Mouse (Mus musculus): ENCODE measurements around the gene Alg2.

Alg2 gene

DNA sequence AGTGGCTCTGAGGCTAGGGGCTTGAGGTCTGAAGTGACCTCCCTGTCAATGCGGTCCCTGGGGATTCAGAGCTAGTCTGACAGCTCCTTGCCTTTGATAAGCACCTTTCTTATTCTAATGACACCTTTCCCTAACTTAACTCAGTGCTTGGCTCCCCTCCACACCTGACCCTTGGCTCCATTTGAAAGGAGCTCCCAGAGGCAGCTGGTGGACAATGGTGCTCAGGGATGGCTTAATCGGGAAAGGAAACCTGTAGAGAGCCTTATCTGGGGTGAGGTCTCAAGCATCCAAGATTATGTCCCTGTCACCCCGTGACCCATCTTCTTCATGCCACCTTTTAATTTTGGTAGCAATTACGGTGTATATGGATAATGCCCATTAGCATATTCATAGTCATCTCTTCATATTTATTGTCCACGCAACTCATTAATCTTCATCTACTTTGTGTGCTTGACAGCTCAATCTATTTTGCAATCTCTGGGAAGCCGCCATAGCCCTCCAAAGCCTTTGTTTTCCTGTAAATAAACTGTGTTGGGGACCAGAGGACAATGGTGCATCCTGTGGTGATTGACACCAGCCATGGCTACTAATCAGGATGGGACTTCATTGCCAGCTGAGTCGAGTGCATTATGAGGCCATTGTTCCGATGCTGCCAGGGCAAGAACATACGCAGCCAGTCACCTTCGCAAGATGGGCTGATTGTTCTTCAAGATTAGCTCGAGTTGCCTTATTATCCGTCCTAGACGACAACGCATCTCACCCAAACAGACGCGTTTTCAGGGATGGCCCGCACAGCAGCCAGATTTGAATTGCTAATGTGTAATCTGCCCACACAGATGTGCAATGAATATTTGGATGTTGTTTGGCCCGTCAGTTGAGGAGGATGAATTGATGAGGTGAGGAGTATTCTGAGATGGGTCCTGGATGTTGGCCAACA lies 24.3 kb downstream of the Alg2 start:
- no peak for DNase-seq (ENCODE audit: low read depth)

- no peak for DNase-seq (ENCODE audit: low read depth)
Observed at GRCm38 (mm10) chr4:47449116-47449515, 25.0 kb downstream of the Alg2 start.

- no peak for DNase-seq (ENCODE audit: low read depth)
Observed at GRCm38 (mm10) chr4:47448526-47448925, 25.6 kb downstream of the Alg2 start.

DNA sequence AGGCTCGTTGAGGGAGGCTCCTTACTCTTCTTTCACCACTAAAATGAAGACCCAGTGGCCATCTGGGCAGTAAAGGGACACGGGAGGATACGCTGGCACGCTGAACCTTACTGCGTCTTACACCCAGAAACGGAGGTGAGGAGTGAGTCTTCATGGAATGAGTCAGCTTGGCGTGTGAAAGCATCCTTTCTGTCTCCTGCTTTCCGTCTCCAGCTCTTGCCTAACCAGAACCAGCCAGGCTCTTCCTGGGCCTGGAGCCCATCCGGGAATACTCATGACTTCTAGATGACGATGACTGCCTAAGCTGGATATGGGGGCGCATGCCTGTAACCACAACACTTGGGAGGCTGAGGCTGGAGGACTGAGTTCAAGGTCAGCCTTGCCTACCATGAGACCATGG lies 33.2 kb downstream of the Alg2 start:
- DNase-seq (ENCODE audit: low read depth) = no peak

DNA sequence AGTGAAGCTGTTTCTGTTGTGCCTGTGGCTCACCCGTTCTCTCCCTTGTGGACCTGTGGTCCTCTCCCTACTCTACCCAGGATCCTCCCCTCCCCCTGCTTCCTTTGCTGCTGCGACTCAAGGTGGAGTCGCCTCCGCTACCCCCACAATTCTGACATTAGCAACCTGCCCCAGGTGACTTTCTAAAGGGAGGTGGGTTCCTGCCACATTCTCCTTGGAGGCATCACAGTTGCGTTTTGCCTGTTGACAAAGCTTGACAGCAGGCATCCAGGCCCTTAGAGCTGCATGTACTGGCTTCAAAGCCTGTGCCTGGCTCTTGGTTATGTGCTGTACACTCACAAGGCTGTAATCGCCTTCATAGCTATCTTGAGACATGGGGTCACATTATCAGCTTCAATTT lies 35.2 kb downstream of the Alg2 start:
- no peak for DNase-seq (ENCODE audit: low read depth)

DNA sequence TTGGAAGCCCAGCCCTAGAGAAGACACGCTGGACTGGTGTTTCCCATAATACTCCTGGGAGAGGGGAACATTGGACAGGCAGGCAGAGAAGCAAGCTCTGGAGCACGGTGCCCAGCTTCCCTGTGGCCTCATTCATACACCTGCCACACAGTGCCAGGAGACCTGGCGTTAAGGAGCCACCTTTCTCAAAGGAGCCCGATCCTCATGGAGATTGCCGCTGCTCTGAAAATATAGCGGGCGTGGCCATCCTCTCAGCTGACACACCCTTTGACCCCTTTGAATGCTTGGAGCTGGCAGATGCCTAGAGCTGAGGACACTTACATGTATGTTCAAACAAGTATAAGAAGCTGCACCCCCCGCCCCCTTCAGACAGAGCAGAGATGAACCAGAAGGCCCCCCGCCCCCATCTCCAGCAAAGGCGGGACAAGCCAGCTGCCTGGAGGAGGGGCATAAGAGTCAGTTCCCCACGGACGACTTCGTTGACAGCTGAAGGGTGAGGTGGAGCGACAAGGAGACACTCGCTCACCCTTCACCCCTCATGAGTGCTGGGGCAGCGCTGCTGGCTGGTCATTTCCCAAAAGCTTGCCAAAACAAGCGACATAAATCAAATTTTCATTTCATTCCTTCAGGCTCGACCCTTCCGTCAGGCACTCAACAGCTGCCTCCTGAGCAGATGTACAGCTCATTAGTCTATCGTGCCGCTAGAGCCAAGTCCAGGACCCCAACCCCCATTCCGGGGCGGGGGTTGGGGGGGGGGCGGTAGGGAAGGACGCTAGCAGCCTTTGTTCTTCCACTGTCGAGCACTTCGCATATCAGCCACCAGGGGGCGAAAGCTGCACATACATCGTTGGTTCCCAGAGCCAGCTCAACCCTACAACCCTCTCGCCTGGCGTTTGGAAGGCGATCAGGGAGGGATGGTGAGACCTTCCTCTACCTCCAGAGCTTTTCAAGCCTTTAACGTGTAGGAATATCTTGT lies 36.5 kb downstream of the Alg2 start:
- DNase-seq (ENCODE audit: low read depth) = peak; percentile 49

DNA sequence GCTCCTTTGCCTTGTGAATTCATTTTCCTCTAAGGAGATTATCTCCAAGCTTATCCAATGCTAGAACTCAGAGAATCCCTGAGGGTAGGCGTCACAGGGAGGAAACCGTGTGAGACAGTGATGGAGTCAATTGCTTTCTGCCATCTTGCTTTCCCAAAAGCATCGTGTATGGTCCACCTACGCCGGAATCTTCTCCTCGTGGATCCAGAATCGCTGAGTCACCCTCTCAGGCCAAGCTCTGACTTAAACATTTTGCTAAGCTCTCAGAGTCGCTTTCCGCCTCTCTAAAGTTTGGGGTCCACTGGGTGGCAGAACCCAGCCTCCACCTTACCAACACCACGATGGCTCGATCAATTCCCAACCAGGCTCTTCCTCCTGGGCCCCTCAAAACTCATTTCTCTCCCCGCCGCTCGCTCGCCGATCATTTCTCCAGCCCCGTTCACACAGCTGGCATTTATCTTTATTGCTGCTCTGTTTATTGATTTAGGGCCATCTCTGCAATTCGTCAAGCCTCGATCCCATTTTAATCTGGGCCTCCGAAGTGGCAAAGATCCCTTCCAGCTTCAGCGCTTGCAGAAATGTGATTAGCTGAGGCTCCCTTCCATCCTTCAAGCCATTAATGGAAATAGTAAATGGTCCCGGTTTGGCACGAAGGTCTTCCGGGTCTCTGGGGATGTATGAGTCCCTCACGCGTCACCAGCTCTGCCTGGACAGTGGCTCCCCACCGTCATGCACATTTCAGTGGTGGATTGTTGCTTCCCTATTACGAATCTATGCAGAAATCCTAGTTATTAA lies 38.4 kb downstream of the Alg2 start:
- DNase-seq (ENCODE audit: low read depth) = no peak

GRCm38 (mm10) chr4:47435131-47435530 lies 39.0 kb downstream of the Alg2 start:
- DNase-seq (ENCODE audit: low read depth) = no peak

- DNase-seq (ENCODE audit: low read depth) = no peak
Observed at GRCm38 (mm10) chr4:47432766-47433165, 41.4 kb downstream of the Alg2 start.

DNA sequence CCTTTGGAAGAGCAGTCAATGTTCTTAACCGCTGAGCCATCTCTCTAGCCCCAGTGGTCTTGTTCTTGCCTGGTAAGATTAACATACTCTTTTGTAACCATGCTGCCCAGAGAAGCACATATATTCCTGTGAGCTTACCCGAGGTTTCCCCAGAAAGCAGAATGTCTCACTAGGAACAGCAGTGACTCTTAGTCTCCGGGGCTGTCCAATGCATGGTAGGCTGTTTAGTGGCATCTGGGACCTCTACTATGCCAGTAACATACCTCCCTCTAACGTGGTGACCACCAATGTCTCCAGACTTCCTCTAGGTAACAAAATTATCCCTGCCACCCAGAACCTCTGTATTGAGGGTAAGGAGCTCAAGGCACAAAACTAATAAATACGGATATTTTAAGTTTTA lies 43.1 kb downstream of the Alg2 start:
- no peak for DNase-seq (ENCODE audit: low read depth)

DNA sequence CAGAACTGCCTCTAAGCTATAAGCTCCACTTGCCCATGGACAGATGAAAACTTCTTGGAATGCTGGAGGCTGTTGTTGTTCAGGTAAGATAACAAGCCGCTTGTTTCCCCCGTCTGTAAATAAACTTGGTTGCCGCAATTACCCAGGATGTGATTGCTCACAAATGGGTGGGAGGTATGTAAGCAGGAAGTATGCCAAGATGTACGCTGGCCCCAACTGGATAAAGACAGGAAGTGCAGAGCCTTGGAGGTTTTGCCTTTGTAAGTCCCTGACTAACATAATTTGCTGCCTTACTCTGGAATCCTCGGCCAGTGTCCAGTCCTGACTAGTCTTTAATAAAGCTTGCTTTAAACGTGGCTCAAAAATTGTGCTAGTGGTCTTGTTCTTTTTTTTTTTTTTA lies 43.6 kb downstream of the Alg2 start:
- DNase-seq (ENCODE audit: low read depth) = no peak

DNA sequence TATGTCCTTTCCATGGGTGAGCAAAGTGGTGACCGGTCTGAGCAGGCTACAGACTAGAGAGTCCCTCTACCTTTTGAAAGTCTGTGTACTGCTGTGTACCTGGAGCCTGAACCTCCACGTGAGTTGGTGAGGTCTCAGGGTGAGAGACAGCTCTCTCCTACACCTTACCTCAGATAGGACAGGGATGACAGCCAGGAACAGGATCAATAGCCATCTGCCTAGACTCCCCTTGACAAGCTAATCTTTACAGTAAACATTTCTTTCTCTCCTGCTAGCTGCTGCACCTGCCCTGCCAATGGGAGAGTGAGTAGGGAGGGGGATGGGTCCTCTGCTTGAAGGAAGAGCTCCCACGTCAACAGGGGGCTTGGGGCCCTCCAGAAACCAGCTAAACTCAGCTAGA lies 46.5 kb downstream of the Alg2 start:
- DNase-seq (ENCODE audit: low read depth) = no peak

DNA sequence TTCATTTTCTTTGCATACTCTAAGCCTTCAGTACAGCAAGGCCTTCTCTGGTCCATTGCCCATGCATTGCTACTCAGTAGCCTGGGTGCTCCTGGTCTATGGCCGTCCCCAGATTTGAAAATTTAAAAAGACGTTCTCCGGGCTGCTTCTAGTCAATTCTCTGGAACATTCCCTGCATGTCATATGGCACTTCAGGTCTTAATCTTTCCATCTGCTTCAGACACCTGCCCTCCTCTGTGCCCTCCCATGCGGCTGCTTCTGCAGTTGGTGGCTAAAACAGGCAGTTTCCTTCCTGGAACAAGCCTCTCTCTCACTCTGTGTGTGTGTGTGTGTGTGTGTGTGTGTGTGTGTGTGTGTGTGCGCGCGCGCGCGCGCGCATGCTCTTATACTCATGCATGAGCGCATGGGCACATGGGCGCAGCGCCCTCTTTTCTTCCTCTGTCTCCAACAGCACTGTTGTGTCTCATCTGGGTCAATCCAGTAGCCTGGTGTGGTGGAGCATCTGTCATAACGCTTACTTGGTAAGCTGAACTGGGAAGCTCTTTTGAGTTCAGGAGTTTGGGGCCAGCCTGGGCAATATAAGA lies 48.8 kb downstream of the Alg2 start:
- no peak for DNase-seq (ENCODE audit: low read depth)

GRCm38 (mm10) chr4:47424376-47424775 lies 49.8 kb downstream of the Alg2 start:
- DNase-seq (ENCODE audit: low read depth) = no peak

DNA sequence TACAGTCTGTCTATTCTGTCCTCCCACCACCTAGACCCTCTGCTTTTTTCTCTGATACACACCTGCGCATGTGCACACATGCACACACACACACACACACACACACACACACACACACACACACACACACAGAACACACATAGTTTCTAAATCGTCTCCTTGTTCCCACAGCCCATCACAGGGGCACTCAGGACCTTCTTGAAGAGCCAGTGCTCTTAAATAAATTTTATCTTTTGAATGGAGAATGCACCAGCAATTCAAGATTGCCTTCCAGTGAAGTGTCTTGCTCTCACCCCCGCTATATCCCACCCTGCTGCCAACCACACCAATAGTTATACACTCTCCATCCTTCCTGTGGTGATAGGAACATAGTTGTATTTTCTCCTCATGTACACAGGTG lies 51.2 kb downstream of the Alg2 start:
- DNase-seq (ENCODE audit: low read depth) = no peak

DNA sequence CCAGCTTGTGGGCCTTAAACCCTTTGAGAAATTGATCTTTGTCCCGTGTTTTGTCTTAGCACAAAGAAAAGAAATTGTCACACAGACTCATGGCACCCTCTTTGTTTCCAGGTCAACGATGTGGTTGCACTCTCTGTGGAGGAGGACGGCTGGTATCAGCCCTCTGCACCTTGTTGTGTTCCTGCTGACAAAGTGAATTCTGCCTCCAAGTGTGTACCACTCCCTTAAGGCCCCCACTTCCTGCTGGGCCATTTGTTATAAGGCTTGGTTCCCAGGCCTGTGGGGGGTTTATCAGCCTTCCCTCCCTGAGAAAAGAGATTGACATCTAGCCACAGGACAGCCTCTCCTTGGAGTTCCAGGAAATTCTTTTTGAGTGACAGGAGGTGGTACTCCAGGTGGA lies 51.9 kb downstream of the Alg2 start:
- DNase-seq (ENCODE audit: low read depth) = peak; percentile 36

- DNase-seq (ENCODE audit: low read depth) = no peak
Observed at GRCm38 (mm10) chr4:47420191-47420590, 53.9 kb downstream of the Alg2 start.

DNA sequence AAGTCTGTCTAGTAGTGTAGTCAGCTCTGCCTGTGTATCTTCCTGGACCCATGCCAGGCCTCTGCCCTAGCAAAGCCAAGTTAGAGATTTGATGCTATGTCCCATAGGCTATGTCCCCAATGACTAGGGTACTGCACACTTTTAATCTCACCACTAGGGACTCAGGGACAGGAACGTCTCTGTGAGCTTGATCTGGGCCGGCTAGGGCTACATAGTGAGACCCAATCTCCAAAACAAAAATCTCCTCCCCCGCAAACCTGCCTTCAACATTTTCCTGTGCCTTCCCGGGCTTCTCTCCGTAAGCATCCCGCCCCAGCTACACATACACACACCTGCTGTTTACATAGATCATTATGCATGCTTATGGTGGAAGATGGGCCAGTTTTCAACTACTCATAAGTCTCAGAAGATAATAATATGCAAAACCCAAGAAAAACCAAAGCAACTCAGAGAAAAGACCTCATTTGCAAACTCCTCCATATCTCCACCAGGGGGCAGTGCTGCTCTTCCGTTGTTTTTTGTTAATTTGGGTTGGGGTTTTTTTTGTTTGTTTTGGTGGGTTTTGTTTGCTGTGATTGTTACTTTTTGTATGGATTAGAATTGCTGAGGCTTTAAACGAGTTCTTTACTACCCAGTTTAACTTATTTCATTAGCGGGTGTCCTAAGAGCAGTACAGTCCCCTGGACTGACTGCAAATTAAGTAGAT lies 54.7 kb downstream of the Alg2 start:
- no peak for DNase-seq (ENCODE audit: low read depth)

DNA sequence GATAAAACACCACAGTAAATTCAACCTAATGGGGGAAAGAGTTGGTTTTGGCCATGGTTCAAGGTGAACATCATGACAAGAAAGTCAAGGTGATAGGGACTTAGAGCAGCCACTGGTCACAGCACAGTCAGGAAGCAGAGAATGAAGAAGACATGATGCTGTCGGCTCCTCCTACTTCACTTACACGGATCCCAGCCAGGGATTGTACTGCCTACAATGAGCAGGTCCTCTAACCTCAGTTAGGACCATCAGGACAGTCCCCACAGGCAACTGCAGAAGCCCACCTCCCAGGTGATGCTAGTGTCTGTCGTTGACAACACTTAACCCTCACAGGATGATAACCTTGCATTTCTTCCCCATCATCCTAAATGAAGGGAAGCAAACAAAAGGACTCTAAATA lies 56.3 kb downstream of the Alg2 start:
- no peak for DNase-seq (ENCODE audit: low read depth)

Measured in c-Kit-positive CD71-positive TER-119-negative erythroid progenitor cells, embryonic 14.5 days (primary cell).